20 mouse cellular contexts compared by ENCODE assay signal in genomic region chrX:135916580-135916979, GRCm38 (mm10).
DNase-seq lines count a peak whose midpoint lies in the region; ATAC-seq and TF ChIP-seq lines count a peak whose summit lies in the region.
"Had no signal": no experiment of that assay in that cellular context is flagged by ENCODE, and none has a peak within 500 bp of the region (broad histone marks: within the 10 kb centered on the region; RNA-seq: fewer than 3 reads in every experiment).

No protein-coding gene starts in this region.

- DNase-seq in forebrain, postnatal 0 days, result peak; percentile 6
- no peak for DNase-seq in forebrain, embryonic 11.5 days (ENCODE audit: low spot score)
- no peak for DNase-seq in midbrain, embryonic 11.5 days (ENCODE audit: low spot score, missing footprints)
- DNase-seq in right cerebral cortex, adult 2 months (ENCODE audit: low spot score in 2 of 2), result no peak
- DNase-seq: adrenal gland, postnatal 25 days; cerebellum, adult 2 months; cerebellum, postnatal 10 days; gastrocnemius, postnatal 36 days; heart, adult 11 months; heart, postnatal 36 days had no signal

- no peak overlapping the region for H3K9ac ChIP-seq in forebrain, postnatal 0 days
- no peak overlapping the region for H3K9ac ChIP-seq in forebrain, embryonic 11.5 days (ENCODE audit: low read length)
- H3K9ac ChIP-seq in midbrain, embryonic 13.5 days (replicated peaks), result no peak overlapping the region
- no peak overlapping the region for H3K9ac ChIP-seq in midbrain, embryonic 11.5 days (ENCODE audit: low read length)
- H3K9ac ChIP-seq in hindbrain, embryonic 16.5 days (ENCODE audit: low read depth, low read length), result no peak overlapping the region
- H3K9ac ChIP-seq in midbrain, embryonic 16.5 days (ENCODE audit: low read depth, low read length), result 0 out of 2 replicates have a peak overlapping the region, but pooled peaks have one; percentile 10
- H3K9ac ChIP-seq in liver, embryonic 12.5 days, result no peak overlapping the region
- H3K9ac ChIP-seq: heart, embryonic 13.5 days had no signal

- H3K9me3 ChIP-seq in forebrain, postnatal 0 days (ENCODE audit: low read length), result no peaks in the 10 kb centered on the region
- H3K9me3 ChIP-seq in forebrain, embryonic 11.5 days (ENCODE audit: control insufficient read depth, low read length), result no peaks in the 10 kb centered on the region
- H3K9me3 ChIP-seq in midbrain, embryonic 13.5 days, result no peaks in the 10 kb centered on the region
- no peaks in the 10 kb centered on the region for H3K9me3 ChIP-seq in midbrain, embryonic 11.5 days (ENCODE audit: control insufficient read depth, low read length)
- no peaks in the 10 kb centered on the region for H3K9me3 ChIP-seq in hindbrain, embryonic 16.5 days (ENCODE audit: control insufficient read depth, low read length)
- H3K9me3 ChIP-seq in midbrain, embryonic 16.5 days (replicated peaks; ENCODE audit: control insufficient read depth, low read length, poor library complexity, severe bottlenecking), result no peaks in the 10 kb centered on the region
- no peaks in the 10 kb centered on the region for H3K9me3 ChIP-seq in liver, embryonic 12.5 days (replicated peaks)
- H3K9me3 ChIP-seq: embryonic facial prominence, embryonic 10.5 days; heart, embryonic 13.5 days had no signal

- H3K27ac ChIP-seq in forebrain, postnatal 0 days (ENCODE audit: low read depth, low read length), result peak overlapping the region; percentile 62; the same call in 1 of the 2 replicates
- H3K27ac ChIP-seq in forebrain, embryonic 11.5 days (ENCODE audit: low read depth, low read length), result no peak overlapping the region
- peak overlapping the region; percentile 74 for H3K27ac ChIP-seq in midbrain, embryonic 13.5 days
- H3K27ac ChIP-seq in midbrain, embryonic 11.5 days (ENCODE audit: low read depth, low read length), result no peak overlapping the region
- 0 out of 2 replicates have a peak overlapping the region, but pooled peaks have one; percentile 29 for H3K27ac ChIP-seq in hindbrain, embryonic 16.5 days (ENCODE audit: low read depth, low read length)
- H3K27ac ChIP-seq in midbrain, embryonic 16.5 days (ENCODE audit: low read length), result peak overlapping the region; percentile 71
- H3K27ac ChIP-seq in liver, embryonic 12.5 days, result no peak overlapping the region
- H3K27ac ChIP-seq: embryonic facial prominence, embryonic 10.5 days; heart, embryonic 13.5 days had no signal

- H3K27me3 ChIP-seq in forebrain, postnatal 0 days (ENCODE audit: insufficient read depth, low read length), result no peaks in the 10 kb centered on the region
- H3K27me3 ChIP-seq in forebrain, embryonic 11.5 days (ENCODE audit: control insufficient read depth, insufficient read depth, low read length), result no peaks in the 10 kb centered on the region
- no peaks in the 10 kb centered on the region for H3K27me3 ChIP-seq in midbrain, embryonic 13.5 days
- no peaks in the 10 kb centered on the region for H3K27me3 ChIP-seq in midbrain, embryonic 11.5 days (ENCODE audit: control insufficient read depth, insufficient read depth, low read length)
- H3K27me3 ChIP-seq in hindbrain, embryonic 16.5 days (replicated peaks; ENCODE audit: control insufficient read depth, insufficient read depth, low read length), result no peaks in the 10 kb centered on the region
- H3K27me3 ChIP-seq in midbrain, embryonic 16.5 days (ENCODE audit: control insufficient read depth, insufficient read depth, low read depth, low read length), result no peaks in the 10 kb centered on the region
- H3K27me3 ChIP-seq in liver, embryonic 12.5 days (replicated peaks), result no peaks in the 10 kb centered on the region
- H3K27me3 ChIP-seq: CH12.LX; heart, embryonic 13.5 days had no signal

- no peaks in the 10 kb centered on the region for H3K36me3 ChIP-seq in forebrain, postnatal 0 days (ENCODE audit: insufficient read depth)
- no peaks in the 10 kb centered on the region for H3K36me3 ChIP-seq in forebrain, embryonic 11.5 days (ENCODE audit: control insufficient read depth, insufficient read depth, low read length)
- H3K36me3 ChIP-seq in midbrain, embryonic 13.5 days, result no peaks in the 10 kb centered on the region
- no peaks in the 10 kb centered on the region for H3K36me3 ChIP-seq in midbrain, embryonic 11.5 days (ENCODE audit: control insufficient read depth, insufficient read depth, low read length)
- H3K36me3 ChIP-seq in hindbrain, embryonic 16.5 days (ENCODE audit: control insufficient read depth, insufficient read depth, low read length), result no peaks in the 10 kb centered on the region
- no peaks in the 10 kb centered on the region for H3K36me3 ChIP-seq in midbrain, embryonic 16.5 days (ENCODE audit: control insufficient read depth, insufficient read depth, low read length)
- H3K36me3 ChIP-seq in liver, embryonic 12.5 days, result no peaks in the 10 kb centered on the region
- H3K36me3 ChIP-seq: embryonic facial prominence, embryonic 10.5 days; heart, embryonic 13.5 days had no signal

- H3K4me2 ChIP-seq in forebrain, postnatal 0 days (ENCODE audit: low read depth), result no peak overlapping the region
- H3K4me2 ChIP-seq in forebrain, embryonic 11.5 days (ENCODE audit: low read depth, low read length, severe bottlenecking), result no peak overlapping the region
- H3K4me2 ChIP-seq in midbrain, embryonic 13.5 days (replicated peaks), result no peak overlapping the region
- no peak overlapping the region for H3K4me2 ChIP-seq in midbrain, embryonic 11.5 days
- H3K4me2 ChIP-seq in hindbrain, embryonic 16.5 days (ENCODE audit: low read length), result no peak overlapping the region
- no peak overlapping the region for H3K4me2 ChIP-seq in midbrain, embryonic 16.5 days (ENCODE audit: low read length)
- no peak overlapping the region for H3K4me2 ChIP-seq in liver, embryonic 12.5 days
- H3K4me2 ChIP-seq: heart, embryonic 13.5 days had no signal

- no peak for TF ChIP-seq CTCF in forebrain, postnatal 0 days (IDR thresholded peaks at IDR 0.05; ENCODE audit: low read depth)

- peak; percentile 83; the same call in 1 of the 2 replicates for ATAC-seq in forebrain, postnatal 0 days
- ATAC-seq in forebrain, embryonic 11.5 days (replicated peaks; ENCODE audit: low FRiP score), result no peak
- no peak for ATAC-seq in midbrain, embryonic 13.5 days
- ATAC-seq in midbrain, embryonic 11.5 days (ENCODE audit: low FRiP score), result no peak
- ATAC-seq in hindbrain, embryonic 16.5 days, result no peak
- peak; percentile 68 for ATAC-seq in midbrain, embryonic 16.5 days
- ATAC-seq in liver, embryonic 12.5 days, result no peak
- ATAC-seq: activated CD4-positive, CD25-positive, alpha-beta regulatory T cell, adult 4 months; intestine, postnatal 0 days; Patski had no signal

- H3K4me1 ChIP-seq in forebrain, postnatal 0 days (ENCODE audit: insufficient read depth), result no peaks in the 10 kb centered on the region
- H3K4me1 ChIP-seq in forebrain, embryonic 11.5 days (replicated peaks; ENCODE audit: control insufficient read depth, insufficient read depth, low read length), result no peaks in the 10 kb centered on the region
- no peaks in the 10 kb centered on the region for H3K4me1 ChIP-seq in midbrain, embryonic 13.5 days (replicated peaks)
- no peaks in the 10 kb centered on the region for H3K4me1 ChIP-seq in midbrain, embryonic 11.5 days (ENCODE audit: control insufficient read depth, insufficient read depth, low read length)
- no peaks in the 10 kb centered on the region for H3K4me1 ChIP-seq in hindbrain, embryonic 16.5 days (ENCODE audit: control insufficient read depth, insufficient read depth, low read depth, low read length)
- 0 out of 2 replicates have a peak, but pooled peaks cover 4% of the 10 kb centered on the region for H3K4me1 ChIP-seq in midbrain, embryonic 16.5 days (ENCODE audit: control insufficient read depth, insufficient read depth, low read length)
- no peaks in the 10 kb centered on the region for H3K4me1 ChIP-seq in liver, embryonic 12.5 days
- H3K4me1 ChIP-seq: embryonic facial prominence, embryonic 10.5 days; heart, embryonic 13.5 days had no signal

- WGBS in forebrain, postnatal 0 days, result 63% methylated on average over 4 of the region's 4 CpGs
- 88% methylated on average over 4 of the region's 4 CpGs for WGBS in forebrain, embryonic 11.5 days
- WGBS in midbrain, embryonic 13.5 days, result 76% methylated on average over 4 of the region's 4 CpGs
- WGBS in midbrain, embryonic 11.5 days, result 92% methylated on average over 4 of the region's 4 CpGs
- WGBS in hindbrain, embryonic 16.5 days, result 69% methylated on average over 4 of the region's 4 CpGs
- 53% methylated on average over 4 of the region's 4 CpGs for WGBS in midbrain, embryonic 16.5 days
- WGBS in liver, embryonic 12.5 days (ENCODE audit: insufficient replicate concordance), result 83% methylated on average over 4 of the region's 4 CpGs

- no peak overlapping the region for H3K4me3 ChIP-seq in forebrain, postnatal 0 days (ENCODE audit: low read depth, low read length)
- no peak overlapping the region for H3K4me3 ChIP-seq in forebrain, embryonic 11.5 days (ENCODE audit: low read depth, low read length)
- H3K4me3 ChIP-seq in midbrain, embryonic 13.5 days (replicated peaks), result no peak overlapping the region
- no peak overlapping the region for H3K4me3 ChIP-seq in midbrain, embryonic 11.5 days (ENCODE audit: low read depth, low read length)
- no peak overlapping the region for H3K4me3 ChIP-seq in hindbrain, embryonic 16.5 days (ENCODE audit: low read length)
- no peak overlapping the region for H3K4me3 ChIP-seq in midbrain, embryonic 16.5 days (ENCODE audit: low read depth, low read length)
- H3K4me3 ChIP-seq in liver, embryonic 12.5 days, result no peak overlapping the region
- H3K4me3 ChIP-seq: embryonic facial prominence, embryonic 10.5 days; heart, embryonic 13.5 days had no signal

Comparison
In these comparisons a context has a peak if more than half of its experiments do, and no peak if none do; other contexts are left out.
1. ATAC-seq: peak in forebrain, postnatal 0 days (single experiment) and midbrain, embryonic 16.5 days (single experiment); none in forebrain, embryonic 11.5 days (single experiment), midbrain, embryonic 13.5 days (single experiment), midbrain, embryonic 11.5 days (single experiment), hindbrain, embryonic 16.5 days (single experiment) and liver, embryonic 12.5 days (single experiment).
2. H3K27ac ChIP-seq: peak in forebrain, postnatal 0 days (single experiment), midbrain, embryonic 13.5 days (single experiment), hindbrain, embryonic 16.5 days (single experiment) and midbrain, embryonic 16.5 days (single experiment); none in forebrain, embryonic 11.5 days (single experiment), midbrain, embryonic 11.5 days (single experiment) and liver, embryonic 12.5 days (single experiment).